Mouse (Mus musculus) cerebral cortex, adult 2 months (tissue): ENCODE data around the gene Gm44511.

Source experiments
- WGBS: fragments of 180-500 bp; shearing (Covaris S2); methylation state at CpG from one replicate; pipeline ENCODE4 v1.1.7; 2018; 5-methylcytosine and 5-hydroxymethylcytosine counted together

Gene Gm44511

GRCm38 (mm10) chr6:128762892-128763670 lies 63.0 kb downstream of the Gm44511 start:
- 72% methylated on average over 10 of the region's 10 CpGs for WGBS

GRCm38 (mm10) chr6:128761144-128761540 lies 65.0 kb downstream of the Gm44511 start:
- 36% methylated on average over 5 of the region's 5 CpGs for WGBS

- under 1% methylated on average over 44 of the region's 44 CpGs for WGBS
Observed at GRCm38 (mm10) chr6:128760416-128761143, 65.5 kb downstream of the Gm44511 start.

GRCm38 (mm10) chr6:128760016-128760415 lies 66.1 kb downstream of the Gm44511 start:
- under 1% methylated on average over 22 of the region's 22 CpGs for WGBS

GRCm38 (mm10) chr6:128759221-128759950 lies 66.7 kb downstream of the Gm44511 start:
- 64% methylated on average over 5 of the region's 5 CpGs for WGBS

- 76% methylated on average over 4 of the region's 4 CpGs for WGBS
Observed at GRCm38 (mm10) chr6:128755402-128755763, 70.7 kb downstream of the Gm44511 start.

- 83% methylated on average over 12 of the region's 12 CpGs for WGBS
Observed at GRCm38 (mm10) chr6:128754748-128755401, 71.2 kb downstream of the Gm44511 start.

GRCm38 (mm10) chr6:128754265-128754664 lies 71.8 kb downstream of the Gm44511 start:
- 16% methylated on average over 10 of the region's 10 CpGs for WGBS

- 26% methylated on average over 8 of the region's 8 CpGs for WGBS
Observed at GRCm38 (mm10) chr6:128753610-128754224, 72.4 kb downstream of the Gm44511 start.

GRCm38 (mm10) chr6:128747006-128747405 lies 79.1 kb downstream of the Gm44511 start:
- 78% methylated on average over 6 of the region's 6 CpGs for WGBS

GRCm38 (mm10) chr6:128737445-128737844 lies 88.7 kb downstream of the Gm44511 start:
- WGBS, result 90% methylated on average over 7 of the region's 7 CpGs

- 75% methylated on average over 5 of the region's 5 CpGs for WGBS
Observed at GRCm38 (mm10) chr6:128733908-128734679, 92.0 kb downstream of the Gm44511 start.

GRCm38 (mm10) chr6:128732032-128732431 lies 94.1 kb downstream of the Gm44511 start:
- 84% methylated on average over 3 of the region's 3 CpGs for WGBS
